Mouse (Mus musculus) forebrain, embryonic 15.5 days (tissue): ENCODE data around the gene Paqr4. TPM values are rescaled to one million over a fixed set of nuclear protein-coding genes. Genes with fewer than 3 reads are reported as not detected.

Experiments used
- ATAC-seq: fragments of 200-750 bp; cut with Nextera tagmentation; replicated peaks from 2 replicates; pipeline ENCODE4 v1.8.0; 2017; ENCODE audit warnings: mild to moderate bottlenecking, moderate TSS enrichment, moderate library complexity
- H3K27ac ChIP-seq: fragments of 300-500 bp; sonication (generic); replicated peaks from 2 replicates; pipeline ENCODE4 v1.5.1; 2015; ENCODE audit warnings: mild to moderate bottlenecking, inconsistent platforms
- H3K27me3 ChIP-seq: fragments of 300-500 bp; sonication (generic); 2 replicates; pipeline ENCODE4 v1.6.1; 2015; ENCODE audit warnings: inconsistent platforms
- H3K36me3 ChIP-seq: fragments of 300-500 bp; sonication (generic); 2 replicates; pipeline ENCODE4 v1.6.1; 2015; ENCODE audit warnings: mild to moderate bottlenecking, inconsistent platforms
- H3K4me1 ChIP-seq: fragments of 300-500 bp; sonication (generic); 2 replicates; pipeline ENCODE4 v1.6.1; 2015; ENCODE audit warnings: inconsistent platforms
- H3K4me2 ChIP-seq: fragments of 300-500 bp; sonication (generic); replicated peaks from 2 replicates; pipeline ENCODE4 v1.6.1; 2015; ENCODE audit warnings: mild to moderate bottlenecking, inconsistent platforms
- H3K4me3 ChIP-seq: fragments of 300-500 bp; sonication (generic); 2 replicates; pipeline ENCODE4 v1.5.1; 2015; ENCODE audit warnings: mild to moderate bottlenecking, inconsistent platforms
- H3K9ac ChIP-seq: fragments of 300-500 bp; sonication (generic); replicated peaks from 2 replicates; pipeline ENCODE4 v1.6.1; 2015; ENCODE audit warnings: mild to moderate bottlenecking, inconsistent platforms
- H3K9me3 ChIP-seq: fragments of 300-500 bp; sonication (generic); 2 replicates; pipeline ENCODE4 v1.6.1; 2016; ENCODE audit warnings: inconsistent platforms
- WGBS: fragments of 180-500 bp; shearing (Covaris S2); methylation state at CpG from one replicate; pipeline ENCODE4 v1.1.7; 2015; ENCODE audit warnings: mixed read lengths; 5-methylcytosine and 5-hydroxymethylcytosine counted together
- polyA plus RNA-seq: library from polyadenylated mRNA; unstranded; fragments of >200 nt; fragmentation: Nextera tagmentation; extraction: Ambion mirVana; gene quantifications from 2 replicates; pipeline ENCODE4 v1.2.1, GENCODE M21; 2015

Gene Paqr4
- polyA plus RNA-seq, 1 experiment from 2014 or later = 39.7 TPM

DNA sequence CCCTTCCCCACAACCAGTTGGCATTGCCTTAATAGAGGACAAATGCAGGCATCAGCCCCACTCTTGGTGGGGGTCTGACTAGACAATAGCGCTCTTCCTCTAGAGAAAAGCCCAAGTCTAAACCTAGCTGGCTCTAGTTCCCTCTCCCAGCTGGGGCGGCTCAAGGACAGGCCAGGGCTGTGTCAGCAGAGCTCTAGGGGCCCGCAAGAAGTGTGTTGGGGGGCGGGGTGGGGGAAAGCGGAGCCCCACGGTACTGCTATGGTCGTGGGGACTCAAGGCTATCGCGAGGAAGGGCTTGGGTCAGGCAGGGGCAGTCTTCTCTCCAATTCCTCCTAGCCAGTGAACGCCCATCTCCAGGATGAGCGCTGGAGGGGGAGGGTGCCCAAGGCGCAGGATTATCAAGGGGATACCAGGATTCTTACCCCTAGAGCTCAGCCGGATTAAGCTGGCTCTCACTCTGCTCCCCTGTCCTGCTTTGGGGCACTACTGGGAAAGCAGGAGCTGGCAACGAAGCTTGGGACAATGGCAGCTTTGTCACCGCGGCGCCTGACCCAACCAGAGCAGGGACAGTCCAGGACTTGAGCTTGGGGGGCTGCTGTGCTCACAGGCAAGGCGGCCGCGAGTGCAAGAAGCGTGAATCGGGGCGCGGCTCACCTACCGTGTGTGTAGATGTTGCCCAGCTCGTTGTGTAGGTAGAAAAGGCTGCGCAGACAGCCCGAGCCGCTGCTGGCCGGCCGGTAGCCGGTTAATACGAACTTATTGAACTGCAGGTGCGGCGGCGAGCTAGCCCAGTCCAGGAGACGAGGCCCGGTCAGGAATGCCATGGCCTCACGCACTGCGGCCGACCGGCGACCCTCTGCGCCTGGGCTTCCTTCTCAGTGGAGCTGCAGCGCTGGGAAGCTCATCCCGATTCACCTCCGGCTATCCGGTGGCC is 1.2 kb downstream of the Paqr4 start:
- peak overlapping the region; percentile 89 for H3K4me3 ChIP-seq
- under 1% methylated on average over 48 of the region's 48 CpGs for WGBS
- peaks cover 35% of the 10 kb centered on the region for H3K4me1 ChIP-seq
- ATAC-seq = peak; percentile 34
- H3K4me2 ChIP-seq = peak overlapping the region; percentile 94
- H3K9ac ChIP-seq = peak overlapping the region; percentile 78
- H3K9me3 ChIP-seq = no peaks in the 10 kb centered on the region
- peaks cover 13% of the 10 kb centered on the region for H3K36me3 ChIP-seq
- H3K27ac ChIP-seq = peak overlapping the region; percentile 78
- peaks cover 40% of the 10 kb centered on the region for H3K27me3 ChIP-seq

DNA sequence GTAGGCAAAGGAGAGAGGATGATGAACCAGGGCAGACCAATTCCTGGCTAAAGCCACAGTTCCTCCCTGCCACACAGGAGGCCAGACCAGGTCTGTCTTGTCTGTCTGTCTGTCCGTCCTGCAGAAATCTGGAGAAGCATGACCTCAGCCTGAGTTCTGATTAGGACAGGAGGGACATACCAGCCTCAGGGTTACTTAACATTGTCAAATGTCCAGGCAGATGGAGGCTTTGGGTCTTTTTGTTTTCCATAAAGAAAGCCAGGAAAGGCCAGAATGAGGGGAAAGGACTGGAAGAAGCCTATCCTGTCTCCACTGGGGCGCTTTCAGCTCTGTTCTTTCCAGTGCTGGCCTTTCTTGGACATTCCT is 1.8 kb downstream of the Paqr4 start:
- peak overlapping the region; percentile 89 for H3K4me3 ChIP-seq
- peaks cover 35% of the 10 kb centered on the region for H3K4me1 ChIP-seq
- 24% methylated on average over 2 of the region's 2 CpGs for WGBS
- peaks cover 33% of the 10 kb centered on the region for H3K27me3 ChIP-seq
- 0 out of 2 replicates have a peak overlapping the region, but pooled peaks have one; percentile 78 for H3K27ac ChIP-seq
- H3K4me2 ChIP-seq = peak overlapping the region; percentile 94
- H3K36me3 ChIP-seq = peaks cover 13% of the 10 kb centered on the region
- no peaks in the 10 kb centered on the region for H3K9me3 ChIP-seq
- no peak for ATAC-seq
- peak overlapping the region; percentile 78 for H3K9ac ChIP-seq

DNA sequence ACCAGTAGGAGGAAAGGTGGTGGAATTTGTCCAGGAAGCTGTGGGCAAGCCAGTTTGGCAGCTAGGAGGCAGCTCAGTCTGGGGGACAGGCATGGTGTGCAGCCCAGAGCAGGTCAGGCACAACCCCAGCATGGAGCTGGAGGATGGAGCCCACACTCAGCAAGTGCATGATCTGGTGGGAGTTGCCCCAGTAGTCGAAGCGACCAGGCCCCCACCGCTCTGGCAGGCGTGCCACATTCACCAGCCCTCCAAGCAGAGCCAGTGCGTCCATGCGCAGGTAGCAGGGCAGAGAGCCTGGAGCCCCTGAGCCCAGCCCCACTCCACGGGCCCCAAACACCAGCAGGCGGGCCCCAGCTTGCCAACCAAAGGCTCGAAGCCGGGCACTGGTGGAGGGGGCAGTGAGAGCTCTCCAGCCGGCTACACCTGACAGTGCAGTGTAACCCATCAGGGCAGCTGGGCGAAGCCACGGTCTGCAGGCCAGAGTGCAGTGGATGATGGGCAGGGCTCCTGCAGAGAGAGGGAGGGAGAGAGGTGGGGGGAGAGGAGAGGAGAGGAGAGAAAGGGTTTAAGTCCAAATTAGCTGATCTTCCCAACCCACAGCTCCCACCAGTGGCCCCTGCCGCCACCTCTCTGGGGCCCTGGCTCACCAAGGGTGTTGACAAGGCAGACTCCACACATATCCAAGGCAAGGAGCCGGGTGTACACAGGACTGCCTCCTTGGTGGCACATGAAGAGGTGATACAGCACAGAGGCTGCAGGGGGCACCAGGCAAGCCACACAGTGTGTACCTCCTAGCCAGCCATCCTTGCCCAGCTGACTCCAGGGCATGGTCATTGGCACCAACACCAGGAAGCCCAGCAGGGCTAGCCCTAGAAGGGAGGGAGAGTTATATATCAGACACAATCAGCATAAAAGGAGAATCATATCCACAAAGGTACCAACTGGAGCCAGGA is 2.9 kb downstream of the Paqr4 start:
- Histone ChIP-seq H3K27me3 (peaks cover 23% of the 10 kb centered on the region), H3K36me3 (peaks cover 13% of the 10 kb centered on the region), H3K9ac (no peak overlapping the region), H3K9me3 (no peaks in the 10 kb centered on the region), H3K27ac (no peak overlapping the region), H3K4me2 (peak overlapping the region; percentile 94), H3K4me3 (0 out of 2 replicates have a peak overlapping the region, but pooled peaks have one; percentile 89), H3K4me1 (peaks cover 35% of the 10 kb centered on the region)
- WGBS = 62% methylated on average over 15 of the region's 15 CpGs
- ATAC-seq = no peak

DNA sequence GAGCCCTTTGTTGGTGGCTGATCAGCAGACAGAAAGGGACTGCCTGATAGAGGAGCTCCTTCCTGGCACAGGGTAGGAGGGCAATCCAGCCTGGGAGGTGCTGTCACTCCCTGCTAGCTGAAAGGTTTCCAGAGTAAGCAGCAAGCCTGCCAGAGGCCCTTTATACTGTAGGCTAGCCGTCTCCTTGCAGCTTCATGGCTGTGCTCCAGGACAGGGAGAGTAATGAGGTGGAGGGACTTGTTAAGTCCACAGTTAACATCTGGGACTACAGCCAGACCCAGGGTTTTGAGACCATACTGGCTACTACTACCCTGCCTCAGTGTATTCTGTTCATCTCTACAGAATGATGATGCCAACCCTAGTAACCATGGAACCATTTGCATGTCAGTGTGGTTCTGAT is 6.3 kb downstream of the Paqr4 start:
- Histone ChIP-seq H3K36me3 (peaks cover 13% of the 10 kb centered on the region), H3K9me3 (no peaks in the 10 kb centered on the region), H3K4me3 (no peak overlapping the region), H3K4me2 (no peak overlapping the region), H3K27me3 (no peaks in the 10 kb centered on the region), H3K9ac (no peak overlapping the region), H3K4me1 (peaks cover 17% of the 10 kb centered on the region), H3K27ac (no peak overlapping the region)
- 36% methylated on average over 1 of the region's 1 CpGs for WGBS
- no peak for ATAC-seq

DNA sequence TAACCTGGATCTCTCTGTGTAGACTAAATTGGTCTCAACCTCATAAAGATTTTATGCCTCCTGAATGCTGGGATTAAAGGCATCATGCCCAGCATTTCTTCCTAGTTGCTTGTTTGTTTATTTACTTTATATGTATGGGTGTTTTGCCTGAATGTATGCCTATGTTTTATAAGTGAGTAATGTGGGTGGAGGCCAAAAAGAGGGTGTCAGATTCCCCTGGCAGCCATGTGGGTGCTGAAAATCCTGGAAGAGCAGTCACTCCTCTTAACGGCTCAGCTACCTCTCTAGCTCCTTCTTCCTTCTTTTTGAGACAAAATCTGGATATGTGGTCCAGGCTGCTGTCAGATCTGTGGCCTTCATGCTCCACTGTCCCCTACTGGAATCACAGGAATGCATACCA is 10.2 kb downstream of the Paqr4 start:
- Histone ChIP-seq H3K9ac (no peak overlapping the region), H3K36me3 (no peaks in the 10 kb centered on the region; the same call in 1 of the 2 replicates), H3K9me3 (no peaks in the 10 kb centered on the region), H3K27me3 (no peaks in the 10 kb centered on the region), H3K4me3 (no peak overlapping the region), H3K4me2 (no peak overlapping the region), H3K4me1 (peaks cover 14% of the 10 kb centered on the region), H3K27ac (no peak overlapping the region)
- WGBS = 87% methylated on average over 1 of the region's 1 CpGs
- ATAC-seq = no peak

DNA sequence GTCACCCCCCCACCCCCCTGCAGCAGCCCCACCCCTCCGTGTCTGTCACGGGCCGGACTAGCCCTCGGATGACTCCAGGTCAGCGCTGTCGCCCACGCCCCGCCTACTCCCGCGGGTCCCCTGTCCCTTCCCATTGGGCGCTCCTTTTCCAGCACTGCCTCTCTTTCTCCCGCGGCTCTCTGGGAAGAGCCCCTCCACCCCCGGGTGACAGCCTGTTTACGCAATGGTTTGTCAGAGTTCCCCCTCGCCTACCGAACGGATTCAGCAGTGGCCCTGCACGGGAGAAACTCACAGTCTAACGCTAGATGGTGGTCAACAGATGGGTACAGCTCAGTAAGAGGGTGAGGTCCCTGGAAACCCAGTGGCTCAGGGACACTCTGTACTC is 13.9 kb downstream of the Paqr4 start:
- WGBS = under 1% methylated on average over 20 of the region's 20 CpGs
- H3K27ac ChIP-seq = peak overlapping the region; percentile 61
- peak overlapping the region; percentile 88 for H3K4me2 ChIP-seq
- peak overlapping the region; percentile 62 for H3K9ac ChIP-seq
- H3K4me1 ChIP-seq = peaks cover 14% of the 10 kb centered on the region
- H3K36me3 ChIP-seq = no peaks in the 10 kb centered on the region
- peak; percentile 74 for ATAC-seq
- H3K27me3 ChIP-seq = no peaks in the 10 kb centered on the region
- peak overlapping the region; percentile 97 for H3K4me3 ChIP-seq
- no peaks in the 10 kb centered on the region for H3K9me3 ChIP-seq

DNA sequence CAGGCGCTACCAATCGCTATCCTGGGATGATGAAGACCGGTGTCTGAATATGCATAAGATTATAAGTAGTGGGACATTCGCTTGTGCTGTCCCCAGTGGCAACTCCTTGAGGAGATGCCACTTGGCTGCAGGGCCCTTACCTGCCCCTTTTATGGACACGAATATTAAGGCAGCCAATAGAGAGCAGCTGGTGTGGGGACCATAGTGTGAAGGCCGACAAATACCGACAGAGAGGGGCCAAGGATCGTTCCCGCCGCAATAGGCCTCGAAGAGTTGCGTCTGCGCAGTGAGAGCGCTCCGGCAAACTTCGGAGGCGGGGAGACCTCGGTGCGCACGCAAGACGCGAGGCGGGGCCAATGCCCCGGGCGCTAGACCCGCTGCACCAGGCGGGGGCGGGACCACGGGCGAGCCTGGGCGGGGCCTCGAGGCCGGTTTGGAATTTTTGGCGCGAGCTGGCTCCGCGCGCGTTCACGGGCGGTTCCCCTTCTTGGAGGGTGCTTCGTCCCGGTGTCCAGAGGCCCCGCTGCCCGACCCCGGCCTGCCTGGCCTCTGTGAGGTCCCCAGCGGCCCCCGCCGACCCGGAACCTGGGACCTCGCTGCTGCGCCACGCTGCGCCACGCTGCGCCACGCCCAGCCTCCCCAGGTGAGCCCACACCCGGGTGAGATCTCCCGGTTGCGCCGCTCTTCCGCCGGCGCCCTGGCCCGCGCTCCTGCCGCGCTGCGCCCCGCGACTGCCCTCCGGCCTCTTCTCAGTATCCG is 14.5 kb downstream of the Paqr4 start, which contains the start of gene Pkmyt1:
Gene Pkmyt1 (plus strand): TSS at position 338 of the 759 bp plus-strand sequence.
- Histone ChIP-seq H3K27me3 (no peaks in the 10 kb centered on the region), H3K36me3 (no peaks in the 10 kb centered on the region), H3K27ac (peak within 1 kb of the TSS; percentile 65), H3K4me1 (peaks cover 14% of the 10 kb centered on the region), H3K9ac (peak within 1 kb of the TSS; percentile 67), H3K4me2 (peak within 1 kb of the TSS; percentile 88), H3K9me3 (no peaks in the 10 kb centered on the region), H3K4me3 (peak within 1 kb of the TSS; percentile 97)
- peak; percentile 95 for ATAC-seq
- 1% methylated on average over 72 of the region's 73 CpGs for WGBS

DNA sequence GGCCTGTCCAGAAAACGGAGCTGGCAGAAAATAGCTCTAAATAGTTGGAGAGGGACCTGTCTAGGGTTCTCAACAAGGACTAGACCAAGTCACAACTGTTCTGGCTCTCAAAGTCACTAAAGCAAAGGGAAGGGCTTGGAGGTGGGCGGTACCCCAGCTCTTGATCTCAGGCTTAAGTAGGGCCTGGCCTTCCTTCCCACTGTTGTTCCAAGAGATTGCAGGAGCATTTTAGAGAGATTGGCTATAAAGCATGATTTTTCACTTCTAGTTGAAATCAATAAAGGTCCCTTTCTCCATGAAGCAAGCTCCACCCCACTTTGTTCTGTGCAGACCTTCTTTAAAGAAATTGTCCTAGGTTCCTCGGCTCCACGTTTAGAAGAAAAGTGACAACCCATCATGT is 15.2 kb downstream of the Paqr4 start:
- H3K36me3 ChIP-seq = no peaks in the 10 kb centered on the region
- peak overlapping the region; percentile 97 for H3K4me3 ChIP-seq
- WGBS = 68% methylated on average over 4 of the region's 4 CpGs
- H3K9me3 ChIP-seq = no peaks in the 10 kb centered on the region
- peaks cover 14% of the 10 kb centered on the region for H3K4me1 ChIP-seq
- H3K27ac ChIP-seq = peak overlapping the region; percentile 65
- no peak for ATAC-seq
- H3K9ac ChIP-seq = peak overlapping the region; percentile 67
- H3K27me3 ChIP-seq = no peaks in the 10 kb centered on the region
- peak overlapping the region; percentile 88 for H3K4me2 ChIP-seq

DNA sequence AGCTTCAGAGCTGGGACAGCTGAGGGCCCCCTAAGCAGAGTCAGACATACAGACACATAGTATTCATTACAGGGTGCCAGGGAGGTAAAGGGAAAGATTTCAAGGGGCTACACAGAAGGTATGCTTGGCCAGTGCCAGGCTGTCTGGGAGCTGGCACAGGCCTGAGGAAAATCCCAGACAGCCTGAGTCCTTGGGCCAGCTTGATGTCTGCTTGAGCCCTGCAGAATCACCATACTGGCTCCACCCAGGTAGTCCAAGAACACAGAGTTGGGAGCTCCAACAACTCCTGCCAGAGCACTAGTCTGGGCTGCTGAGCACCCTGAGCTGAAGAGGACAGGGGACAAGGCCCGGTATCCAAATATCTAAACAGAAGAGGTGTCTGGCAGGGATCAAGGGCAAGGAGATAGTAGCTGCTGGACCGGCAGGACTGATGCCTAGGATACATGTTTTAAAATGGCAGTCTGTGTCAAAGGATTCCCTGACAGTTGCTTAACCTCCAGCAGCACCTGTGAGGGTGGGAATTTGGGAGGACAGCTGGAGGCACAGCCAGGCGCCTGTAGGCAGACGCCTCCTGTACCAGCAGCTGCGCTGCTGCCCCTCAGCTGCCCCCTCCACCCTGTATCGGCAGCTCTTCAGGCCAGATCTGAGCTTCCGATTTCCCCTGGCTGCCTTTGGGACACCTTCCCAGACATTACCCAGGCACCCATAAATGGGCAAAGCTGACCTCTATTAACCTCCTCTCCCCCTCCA is 18.1 kb downstream of the Paqr4 start, which contains the start of gene 1520401A03Rik:
Gene 1520401A03Rik (minus strand): TSS at position 408 of the 750 bp plus-strand sequence.
- 83% methylated on average over 7 of the region's 7 CpGs for WGBS

DNA sequence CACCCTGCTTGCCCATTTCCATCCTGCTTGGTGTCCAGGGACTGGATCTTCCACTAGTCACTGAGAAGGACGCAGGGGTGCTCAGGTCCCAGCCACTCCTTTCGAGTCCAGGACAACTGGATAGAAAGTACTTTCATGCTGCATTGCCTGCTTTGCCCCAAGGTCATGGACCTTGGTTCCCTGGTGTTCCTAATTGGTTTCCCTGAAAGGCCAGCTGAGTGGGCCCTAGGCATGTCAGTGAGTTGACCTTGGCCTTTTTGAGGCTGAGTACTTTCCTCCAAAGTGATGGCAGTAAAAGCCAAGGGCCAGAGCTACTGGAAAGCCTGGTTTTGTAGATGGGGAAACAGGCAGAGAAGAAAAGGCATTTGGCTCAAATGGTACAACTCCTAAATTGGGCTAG is 18.8 kb downstream of the Paqr4 start:
- no peaks in the 10 kb centered on the region for H3K36me3 ChIP-seq
- H3K9me3 ChIP-seq = no peaks in the 10 kb centered on the region
- peaks cover 7% of the 10 kb centered on the region for H3K4me1 ChIP-seq
- H3K4me3 ChIP-seq = no peak overlapping the region
- H3K27me3 ChIP-seq = no peaks in the 10 kb centered on the region
- no peak for ATAC-seq
- no peak overlapping the region for H3K9ac ChIP-seq
- no peak overlapping the region for H3K4me2 ChIP-seq
- 85% methylated on average over 2 of the region's 2 CpGs for WGBS
- no peak overlapping the region for H3K27ac ChIP-seq

More for the DNA sequence above, 18.1 kb downstream of the Paqr4 start, which contains the start of gene 1520401A03Rik:
- H3K36me3 ChIP-seq = no peaks in the 10 kb centered on the region
- H3K9me3 ChIP-seq = no peaks in the 10 kb centered on the region
- no peak for ATAC-seq
- H3K4me2 ChIP-seq = no peak within 1 kb of the TSS
- no peak within 1 kb of the TSS for H3K4me3 ChIP-seq
- H3K9ac ChIP-seq = no peak within 1 kb of the TSS
- H3K27ac ChIP-seq = no peak within 1 kb of the TSS
- no peaks in the 10 kb centered on the region for H3K27me3 ChIP-seq
- peaks cover 14% of the 10 kb centered on the region for H3K4me1 ChIP-seq

DNA sequence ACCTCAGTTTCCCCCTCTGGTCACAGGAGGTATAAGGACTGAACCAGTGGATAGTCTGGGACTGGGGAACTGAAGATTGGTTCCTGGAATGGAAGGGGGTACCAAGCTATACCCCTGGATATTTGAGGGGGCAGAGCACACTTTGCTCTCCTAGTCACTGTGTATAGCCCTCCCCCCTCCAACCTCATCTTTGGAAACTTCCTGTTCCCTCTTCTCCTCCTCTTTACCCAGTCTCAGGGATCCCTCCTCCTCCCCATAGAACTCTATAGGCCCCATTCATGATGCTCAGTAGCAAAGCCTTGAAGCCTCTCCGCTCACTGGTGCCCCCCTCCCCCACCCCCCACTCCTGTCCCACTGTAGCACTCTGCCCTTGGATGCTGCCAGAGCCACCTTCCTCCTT is 21.2 kb downstream of the Paqr4 start:
- no peaks in the 10 kb centered on the region for H3K4me1 ChIP-seq
- no peak for ATAC-seq
- no peak overlapping the region for H3K4me3 ChIP-seq
- WGBS = 14% methylated on average over 1 of the region's 1 CpGs
- H3K9ac ChIP-seq = no peak overlapping the region
- H3K4me2 ChIP-seq = no peak overlapping the region
- H3K27me3 ChIP-seq = no peaks in the 10 kb centered on the region
- H3K9me3 ChIP-seq = no peaks in the 10 kb centered on the region
- no peak overlapping the region for H3K27ac ChIP-seq
- no peaks in the 10 kb centered on the region for H3K36me3 ChIP-seq
